Mouse (Mus musculus): ENCODE data around the gene Cnpy4. TPM values are rescaled to one million over a fixed set of nuclear protein-coding genes. Genes with fewer than 3 reads are reported as not detected.

Cnpy4 gene
- polyA plus RNA-seq, 1 experiment from 2014 or later: 43.9 TPM

MicroRNAs encoded within 50 kb of the gene (microRNA counts, 519-probe panel; counts per million panel counts)
- 6,911 counts per million, percentile 74 among the panel's probes with 10 or more counts for microRNA mmu-miR-106b
- 9,557 counts per million, percentile 96 among the panel's probes with 10 or more counts for microRNA mmu-miR-25
- 7,350 counts per million, percentile 83 among the panel's probes with 10 or more counts for microRNA mmu-miR-93

Small RNAs within 50 kb of the gene (microRNA-seq; reads per million reads assigned to microRNA genes)
- gene Mir106b (16,052 reads per million, percentile 97 among the genes with 10 or more reads in this experiment), gene Mir25 (1,054 reads per million, percentile 79 among the genes with 10 or more reads in this experiment), gene Mir93 (24,382 reads per million, percentile 98 among the genes with 10 or more reads in this experiment)

Other genes starting within 250 kb of the Cnpy4 start
- gene Gjc3, start 224.4 kb upstream of the Cnpy4 start, polyA plus RNA-seq (2016; fragmentation: Nextera tagmentation; extraction: Ambion mirVana): 0.15 TPM in 1 of 2 replicates, not detected in the other
- not detected in 2 replicates for gene Azgp1, start 206.0 kb upstream of the Cnpy4 start, polyA plus RNA-seq (2016; fragmentation: Nextera tagmentation; extraction: Ambion mirVana)
- not detected in 2 replicates for gene Smok3a, start 166.2 kb upstream of the Cnpy4 start, polyA plus RNA-seq (2016; fragmentation: Nextera tagmentation; extraction: Ambion mirVana)
- gene Smok3b, start 166.1 kb upstream of the Cnpy4 start, polyA plus RNA-seq (2016; fragmentation: Nextera tagmentation; extraction: Ambion mirVana): not detected in 2 replicates
- gene Smok3c, start 134.3 kb upstream of the Cnpy4 start, polyA plus RNA-seq (2016; fragmentation: Nextera tagmentation; extraction: Ambion mirVana): not detected in 2 replicates
- 39.6 and 43.0 TPM in 2 replicates for gene Zkscan1, start 102.4 kb upstream of the Cnpy4 start, polyA plus RNA-seq (2016; fragmentation: Nextera tagmentation; extraction: Ambion mirVana)
- 109 TPM in 2 replicates for gene Zscan21, start 70.6 kb upstream of the Cnpy4 start, polyA plus RNA-seq (2016; fragmentation: Nextera tagmentation; extraction: Ambion mirVana)
- gene Zfp113, start 31.7 kb upstream of the Cnpy4 start, polyA plus RNA-seq (2016; fragmentation: Nextera tagmentation; extraction: Ambion mirVana): 46.3 and 47.0 TPM in 2 replicates
- 280 and 295 TPM in 2 replicates for gene Cops6, start 26.4 kb upstream of the Cnpy4 start, polyA plus RNA-seq (2016; fragmentation: Nextera tagmentation; extraction: Ambion mirVana)
- gene Ap4m1, start 15.5 kb upstream of the Cnpy4 start, polyA plus RNA-seq (2016; fragmentation: Nextera tagmentation; extraction: Ambion mirVana): 27.9 and 28.2 TPM in 2 replicates
- 250 and 269 TPM in 2 replicates for gene Mcm7, start 15.1 kb upstream of the Cnpy4 start, polyA plus RNA-seq (2016; fragmentation: Nextera tagmentation; extraction: Ambion mirVana)
- gene Taf6, start within 50 bp of the Cnpy4 start, polyA plus RNA-seq (2016; fragmentation: Nextera tagmentation; extraction: Ambion mirVana): 121 and 129 TPM in 2 replicates
- gene Mblac1, start 6.8 kb downstream of the Cnpy4 start, polyA plus RNA-seq (2016; fragmentation: Nextera tagmentation; extraction: Ambion mirVana): 11.6 and 12.2 TPM in 2 replicates
- gene Nxpe5, start 38.4 kb downstream of the Cnpy4 start, polyA plus RNA-seq (2016; fragmentation: Nextera tagmentation; extraction: Ambion mirVana): not detected in 2 replicates
- 51.2 and 57.8 TPM in 2 replicates for gene Lamtor4, start 68.0 kb downstream of the Cnpy4 start, polyA plus RNA-seq (2016; fragmentation: Nextera tagmentation; extraction: Ambion mirVana)
- gene BC037034, start 76.5 kb downstream of the Cnpy4 start, polyA plus RNA-seq (2016; fragmentation: Nextera tagmentation; extraction: Ambion mirVana): 18.8 and 20.3 TPM in 2 replicates
- gene Gal3st4, start 85.4 kb downstream of the Cnpy4 start, polyA plus RNA-seq (2016; fragmentation: Nextera tagmentation; extraction: Ambion mirVana): 4.6 and 5.2 TPM in 2 replicates
- 0.13 TPM in 1 of 2 replicates, not detected in the other for gene Gm43720, start 92.5 kb downstream of the Cnpy4 start, polyA plus RNA-seq (2016; fragmentation: Nextera tagmentation; extraction: Ambion mirVana)
- gene Gpc2, start 92.5 kb downstream of the Cnpy4 start, polyA plus RNA-seq (2016; fragmentation: Nextera tagmentation; extraction: Ambion mirVana): 152 and 160 TPM in 2 replicates
- gene Stag3, start 92.8 kb downstream of the Cnpy4 start, polyA plus RNA-seq (2016; fragmentation: Nextera tagmentation; extraction: Ambion mirVana): 4.0 and 5.5 TPM in 2 replicates
- gene Pvrig, start 154.5 kb downstream of the Cnpy4 start, polyA plus RNA-seq (2016; fragmentation: Nextera tagmentation; extraction: Ambion mirVana): not detected in 2 replicates

Data from midbrain, embryonic 12.5 days (tissue).